Mouse (Mus musculus) myocyte (in vitro differentiated cells): ENCODE data around the gene Cartpt. TPM values are rescaled to one million over a fixed set of nuclear protein-coding genes. Genes with fewer than 3 reads are reported as not detected.
"Not testable (repeated sequence)": the region's sequence is repeated elsewhere in the genome, so short reads cannot be mapped to it uniquely, and the experiment has no call there.

Source experiments
- H3K27me3 ChIP-seq: one replicate; pipeline ENCODE4 v1.6.1; 2011; ENCODE audit not compliant: control insufficient read depth, insufficient read depth, insufficient read length
- H3K36me3 ChIP-seq: one replicate; pipeline ENCODE4 v1.6.1; 2011; ENCODE audit not compliant: control insufficient read depth, insufficient read depth
- H3K4me2 ChIP-seq: one replicate; pipeline ENCODE4 v1.6.1; 2011; ENCODE audit warnings: low read depth, control low read depth
- H3K4me3 ChIP-seq: one replicate; pipeline ENCODE4 v1.5.1; 2011; ENCODE audit warnings: mild to moderate bottlenecking, control low read depth, moderate library complexity
- H3K79me2 ChIP-seq: one replicate; pipeline ENCODE4 v1.6.1; 2011; ENCODE audit not compliant: control insufficient read depth, insufficient read depth
- H3ac ChIP-seq: one replicate; pipeline ENCODE4 v1.6.1; 2011; ENCODE audit not compliant: control insufficient read depth, insufficient read length
- CEBPB ChIP-seq: IDR thresholded peaks from 2 replicates; pipeline ENCODE4 v1.6.1; 2011; ENCODE audit warnings: mild to moderate bottlenecking, moderate library complexity; ENCODE audit not compliant: poor library complexity, insufficient read depth, severe bottlenecking
- E2F4 ChIP-seq: IDR thresholded peaks from one replicate; pipeline ENCODE4 v1.6.1; 2011; ENCODE audit warnings: mild to moderate bottlenecking, control low read depth, moderate library complexity; ENCODE audit not compliant: insufficient read depth
- MAX ChIP-seq: IDR thresholded peaks from one replicate; pipeline ENCODE4 v1.6.1; 2011; ENCODE audit warnings: low read depth, mild to moderate bottlenecking, control low read depth
- MYOD1 ChIP-seq, 3 experiments: IDR thresholded peaks; one replicate each; pipeline ENCODE4 v1.6.1; 2011; ENCODE audit warnings: control low read depth in 2 of 3, low read depth in 2 of 3, mild to moderate bottlenecking in 2 of 3, moderate library complexity in 1 of 3; ENCODE audit not compliant: insufficient read length in 2 of 3, control insufficient read depth in 1 of 3
- MYOG ChIP-seq, 3 experiments: IDR thresholded peaks; one replicate each; pipeline ENCODE4 v1.6.1; 2011; ENCODE audit warnings: control low read depth in 2 of 3, low read depth in 2 of 3, mild to moderate bottlenecking in 2 of 3; ENCODE audit not compliant: insufficient read length in 2 of 3, control insufficient read depth in 1 of 3, insufficient read depth in 1 of 3
- POLR2A ChIP-seq: IDR thresholded peaks from one replicate; pipeline ENCODE4 v1.6.1; 2011; ENCODE audit warnings: low read depth, mild to moderate bottlenecking, control low read depth, moderate library complexity; ENCODE audit not compliant: insufficient read length
- POLR2AphosphoS2 ChIP-seq: IDR thresholded peaks from one replicate; pipeline ENCODE4 v1.6.1; 2011; ENCODE audit warnings: low read depth, control low read depth; ENCODE audit not compliant: insufficient read length
- REST ChIP-seq: IDR thresholded peaks from one replicate; pipeline ENCODE4 v1.6.1; 2011; ENCODE audit warnings: mild to moderate bottlenecking, control low read depth, moderate library complexity; ENCODE audit not compliant: insufficient read depth, insufficient read length
- SRF ChIP-seq: IDR thresholded peaks from one replicate; pipeline ENCODE4 v1.6.1; 2011; ENCODE audit warnings: low read depth; ENCODE audit not compliant: control insufficient read depth, insufficient read length
- TCF12 ChIP-seq: IDR thresholded peaks from one replicate; pipeline ENCODE4 v1.6.1; 2011; ENCODE audit warnings: mild to moderate bottlenecking, control low read depth; ENCODE audit not compliant: poor library complexity, insufficient read depth, severe bottlenecking
- TCF3 ChIP-seq: IDR thresholded peaks from one replicate; pipeline ENCODE4 v1.6.1; 2011; ENCODE audit warnings: low read depth, control low read depth; ENCODE audit not compliant: insufficient read length
- USF1 ChIP-seq: IDR thresholded peaks from one replicate; pipeline ENCODE4 v1.6.1; 2011; ENCODE audit warnings: low read depth, mild to moderate bottlenecking, control low read depth, moderate library complexity
- polyA plus RNA-seq: library from polyadenylated mRNA; unstranded; fragments of >200 nt; fragmentation: generic; extraction: Trizol; gene quantifications from one replicate; pipeline ENCODE4 v1.2.1, GENCODE M21; 2012; ENCODE audit warnings: missing spikeins

Cartpt gene
- polyA plus RNA-seq, 1 experiment, result 0.04 TPM

DNA sequence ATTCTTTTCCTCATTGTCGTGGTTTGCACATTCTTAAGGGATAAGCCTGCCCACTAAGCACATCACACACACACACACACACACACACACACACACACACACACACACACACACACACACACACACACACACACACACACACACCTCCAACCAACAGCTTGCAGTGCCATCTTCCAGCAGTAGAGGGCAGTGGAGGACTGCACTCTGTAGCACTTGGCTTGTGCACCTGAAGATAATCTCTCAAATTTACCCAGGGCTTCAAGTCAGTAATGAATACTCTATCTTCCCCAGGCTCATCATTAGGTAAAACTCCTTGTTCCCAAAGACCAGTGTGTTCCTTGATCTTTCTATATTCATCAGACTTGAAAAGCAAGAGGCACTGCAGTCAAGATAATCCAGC lies 41.8 kb downstream of the Cartpt start:
- Histone ChIP-seq H3ac (no peak overlapping the region), H3K4me2 (no peak overlapping the region), H3K27me3 (no peaks in the 10 kb centered on the region), H3K4me3 (no peak overlapping the region), H3K36me3 (no peaks in the 10 kb centered on the region), H3K79me2 (no peaks in the 10 kb centered on the region)
- TF ChIP-seq REST, result no peak
- no peak for TF ChIP-seq SRF
- TF ChIP-seq USF1, result no peak
- TF ChIP-seq TCF12, result no peak
- no peak for TF ChIP-seq CEBPB
- TF ChIP-seq E2F4, result no peak
- no peak for TF ChIP-seq POLR2AphosphoS2
- no peak for TF ChIP-seq TCF3
- no peak for TF ChIP-seq MYOG (IDR thresholded peaks at IDR 0.05; ENCODE audit: control insufficient read depth in 1 of 3, insufficient read depth in 1 of 3, insufficient read length in 2 of 3, low read depth in 2 of 3)
- TF ChIP-seq POLR2A, result no peak
- no peak for TF ChIP-seq MYOD1 (IDR thresholded peaks at IDR 0.05; ENCODE audit: control insufficient read depth in 1 of 3, insufficient read length in 2 of 3, low read depth in 2 of 3)
- TF ChIP-seq MAX, result no peak

DNA sequence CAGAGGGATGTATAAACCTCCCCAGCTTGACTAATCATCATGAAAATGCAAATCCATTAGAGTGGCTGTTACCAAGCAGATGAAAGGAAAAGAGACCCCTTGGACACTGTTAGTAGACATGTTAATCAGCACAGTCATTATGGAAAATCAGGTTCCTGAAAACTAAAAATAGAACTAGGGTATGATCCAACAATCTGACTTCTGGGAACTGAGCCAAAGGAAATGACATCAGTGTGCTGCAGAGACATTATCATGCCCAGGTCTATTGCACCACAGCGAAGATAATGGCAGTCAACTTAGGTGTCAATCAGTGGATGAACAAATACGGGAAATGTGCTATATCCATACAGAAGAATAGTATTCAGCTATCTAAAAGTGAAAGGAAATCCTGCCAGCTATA lies 43.0 kb downstream of the Cartpt start:
- no peak overlapping the region for H3ac ChIP-seq

DNA sequence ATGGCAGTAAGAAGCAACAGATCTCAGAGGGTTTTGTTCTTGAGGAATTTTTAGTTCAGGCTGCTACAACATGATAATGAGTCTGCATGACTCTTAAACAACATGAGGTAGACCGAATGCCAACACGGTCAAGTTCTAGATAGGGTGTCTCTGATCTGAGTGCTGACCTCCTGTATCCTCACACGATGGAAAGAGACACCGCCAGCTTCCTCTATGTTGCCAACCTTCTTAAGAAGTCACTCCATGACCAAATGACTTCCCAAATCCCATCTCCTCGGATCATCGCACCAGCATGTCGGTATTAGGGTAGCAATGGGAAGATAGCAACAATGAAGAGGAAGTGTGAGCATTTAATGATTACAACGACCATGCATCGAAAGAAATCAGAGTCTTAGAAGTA lies 43.6 kb downstream of the Cartpt start:
- no peak for TF ChIP-seq E2F4
- TF ChIP-seq POLR2AphosphoS2, result no peak
- TF ChIP-seq TCF12, result no peak
- TF ChIP-seq REST, result no peak
- no peak for TF ChIP-seq TCF3
- no peak for TF ChIP-seq SRF
- no peak for TF ChIP-seq MAX
- TF ChIP-seq POLR2A, result no peak
- no peak for TF ChIP-seq USF1
- TF ChIP-seq MYOG (IDR thresholded peaks at IDR 0.05; ENCODE audit: control insufficient read depth in 1 of 3, insufficient read depth in 1 of 3, insufficient read length in 2 of 3, low read depth in 2 of 3), result no peak
- no peak for TF ChIP-seq CEBPB
- TF ChIP-seq MYOD1 (IDR thresholded peaks at IDR 0.05; ENCODE audit: control insufficient read depth in 1 of 3, insufficient read length in 2 of 3, low read depth in 2 of 3), result no peak
- no peaks in the 10 kb centered on the region for H3K36me3 ChIP-seq
- H3K79me2 ChIP-seq, result no peaks in the 10 kb centered on the region
- no peaks in the 10 kb centered on the region for H3K27me3 ChIP-seq
- H3ac ChIP-seq, result no peak overlapping the region
- no peak overlapping the region for H3K4me3 ChIP-seq
- H3K4me2 ChIP-seq, result no peak overlapping the region

More for the DNA sequence above, 43.0 kb downstream of the Cartpt start:
- Histone ChIP-seq H3K4me2 (no peak overlapping the region), H3K27me3 (no peaks in the 10 kb centered on the region), H3K79me2 (no peaks in the 10 kb centered on the region), H3K4me3 (no peak overlapping the region), H3K36me3 (no peaks in the 10 kb centered on the region)
- no peak for TF ChIP-seq TCF3
- TF ChIP-seq POLR2AphosphoS2, result no peak
- TF ChIP-seq REST, result no peak
- no peak for TF ChIP-seq E2F4
- no peak for TF ChIP-seq MYOG (IDR thresholded peaks at IDR 0.05; ENCODE audit: control insufficient read depth in 1 of 3, insufficient read depth in 1 of 3, insufficient read length in 2 of 3, low read depth in 2 of 3)
- TF ChIP-seq POLR2A, result no peak
- no peak for TF ChIP-seq TCF12
- TF ChIP-seq USF1, result no peak
- TF ChIP-seq CEBPB, result no peak
- no peak for TF ChIP-seq SRF
- TF ChIP-seq MYOD1 (IDR thresholded peaks at IDR 0.05; ENCODE audit: control insufficient read depth in 1 of 3, insufficient read length in 2 of 3, low read depth in 2 of 3), result no peak
- TF ChIP-seq MAX, result no peak

DNA sequence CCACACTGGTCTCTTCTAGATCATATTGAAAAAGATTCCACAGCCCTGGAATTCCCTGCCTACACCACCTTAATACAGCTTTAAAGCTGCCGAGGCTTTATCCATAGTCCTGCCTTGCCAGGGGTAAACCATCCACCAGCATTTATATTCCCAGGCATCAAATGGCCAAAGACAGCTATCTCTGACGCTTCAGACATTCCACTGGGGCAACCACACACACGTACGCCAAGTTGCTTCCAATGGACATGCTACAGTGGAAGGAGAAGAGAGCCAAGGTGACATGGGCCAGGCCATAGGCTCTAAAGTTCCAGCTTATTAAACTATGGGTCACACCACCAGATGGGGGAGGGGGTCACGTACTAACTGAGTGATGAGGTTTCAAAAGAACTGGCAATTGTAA lies 45.7 kb downstream of the Cartpt start:
- Histone ChIP-seq H3K36me3 (no peaks in the 10 kb centered on the region), H3ac (no peak overlapping the region), H3K79me2 (no peaks in the 10 kb centered on the region), H3K4me3 (no peak overlapping the region), H3K27me3 (no peaks in the 10 kb centered on the region), H3K4me2 (no peak overlapping the region)
- TF ChIP-seq TCF12 (no peak), SRF (no peak), CEBPB (no peak), POLR2AphosphoS2 (no peak), MYOD1 (IDR thresholded peaks at IDR 0.05; ENCODE audit: control insufficient read depth in 1 of 3, insufficient read length in 2 of 3, low read depth in 2 of 3) (no peak), E2F4 (no peak), USF1 (no peak), MYOG (IDR thresholded peaks at IDR 0.05; ENCODE audit: control insufficient read depth in 1 of 3, insufficient read depth in 1 of 3, insufficient read length in 2 of 3, low read depth in 2 of 3) (no peak), REST (no peak), TCF3 (no peak), POLR2A (no peak), MAX (no peak)

DNA sequence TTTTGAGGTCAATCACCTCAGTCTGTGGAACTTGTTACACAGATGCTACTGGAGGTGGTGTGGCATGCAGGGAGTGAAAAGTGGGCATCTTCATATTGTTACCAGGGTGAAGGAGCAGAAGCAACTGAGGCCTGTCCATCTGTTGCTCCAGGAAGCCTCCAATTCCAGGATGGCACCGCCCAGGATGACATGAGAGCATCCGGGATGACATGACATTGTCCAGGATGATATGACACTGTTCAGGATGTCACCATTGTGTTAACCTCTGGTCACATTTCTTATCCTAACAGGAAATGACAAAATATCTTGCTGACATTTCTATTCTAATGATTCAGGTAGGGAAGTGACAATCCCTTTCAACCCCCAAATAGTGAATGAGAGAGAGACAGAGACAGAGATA lies 47.8 kb downstream of the Cartpt start:
- H3K4me2 ChIP-seq, result no peak overlapping the region
- TF ChIP-seq REST, result no peak

DNA sequence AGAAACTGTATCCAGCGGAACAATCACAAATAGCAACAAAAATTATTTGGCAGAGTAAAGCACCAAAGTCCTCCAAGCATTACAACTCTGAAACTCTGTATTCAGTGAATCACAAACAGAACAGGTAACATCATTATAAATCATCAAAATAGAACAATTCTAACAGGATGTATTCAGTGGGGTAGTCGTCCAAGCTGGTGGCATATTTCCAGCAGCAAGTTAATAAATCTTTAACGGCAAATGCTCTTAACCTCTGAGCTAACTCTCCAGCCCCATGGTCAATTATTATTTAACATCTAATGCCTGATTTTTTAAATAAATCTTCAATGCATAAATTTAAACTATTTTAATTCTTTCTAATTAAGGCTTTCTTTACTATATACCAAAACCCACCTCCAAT lies 48.5 kb downstream of the Cartpt start:
- not testable (repeated sequence) for H3K79me2 ChIP-seq, H3K36me3 ChIP-seq, H3K27me3 ChIP-seq, H3K4me3 ChIP-seq, H3ac ChIP-seq, H3K4me2 ChIP-seq

More for the DNA sequence above, 47.8 kb downstream of the Cartpt start:
- no peaks in the 10 kb centered on the region for H3K79me2 ChIP-seq
- H3ac ChIP-seq, result no peak overlapping the region
- H3K36me3 ChIP-seq, result no peaks in the 10 kb centered on the region
- H3K4me3 ChIP-seq, result no peak overlapping the region
- no peaks in the 10 kb centered on the region for H3K27me3 ChIP-seq
